Mouse (Mus musculus) thymus, adult 2 months (tissue): Measurements from ENCODE around the gene Tcf7l2. TPM values are rescaled to one million over a fixed set of nuclear protein-coding genes. Genes with fewer than 3 reads are reported as not detected.

Experiments
- DNase-seq: peaks from one replicate; pipeline ENCODE4 v3.0.0; 2021
- H3K27ac ChIP-seq: fragments of 200-500 bp; 2 replicates; pipeline ENCODE4 v1.5.1; 2012; ENCODE audit warnings: low read length, control low read depth; ENCODE audit not compliant: control insufficient read depth, insufficient read depth
- H3K27me3 ChIP-seq: fragments of 200-500 bp; 2 replicates; pipeline ENCODE4 v1.6.1; 2012; ENCODE audit warnings: mild to moderate bottlenecking, low read length, moderate library complexity, mixed read lengths; ENCODE audit not compliant: control insufficient read depth, insufficient read depth
- H3K36me3 ChIP-seq: fragments of 200-500 bp; 2 replicates; pipeline ENCODE4 v1.6.1; 2012; ENCODE audit warnings: mild to moderate bottlenecking, low read length, moderate library complexity; ENCODE audit not compliant: control insufficient read depth, insufficient read depth
- H3K4me1 ChIP-seq: fragments of 200-500 bp; replicated peaks from 2 replicates; pipeline ENCODE4 v1.6.1; 2012; ENCODE audit warnings: low read length; ENCODE audit not compliant: control insufficient read depth, insufficient read depth
- H3K4me3 ChIP-seq: fragments of 200-500 bp; 2 replicates; pipeline ENCODE4 v1.5.1; 2012; ENCODE audit warnings: mild to moderate bottlenecking, low read length, control low read depth, moderate library complexity; ENCODE audit not compliant: control insufficient read depth, insufficient read depth
- CTCF ChIP-seq: fragments of 200-500 bp; IDR thresholded peaks from 2 replicates; pipeline ENCODE4 v1.5.1; 2012; ENCODE audit warnings: mild to moderate bottlenecking, control low read depth, low read length, moderate library complexity, borderline replicate concordance; ENCODE audit not compliant: control insufficient read depth, poor library complexity, insufficient read depth; ENCODE audit errors: extremely low read depth
- POLR2A ChIP-seq: fragments of 200-500 bp; IDR thresholded peaks from 2 replicates; pipeline ENCODE4 v1.6.1; 2012; ENCODE audit warnings: mild to moderate bottlenecking, low read length, control low read depth, moderate library complexity; ENCODE audit not compliant: control insufficient read depth, poor library complexity, insufficient read depth; ENCODE audit errors: extremely low read depth
- WGBS: fragments of 180-500 bp; shearing (Covaris S2); methylation state at CpG from one replicate; pipeline ENCODE4 v1.1.7; 2018; 5-methylcytosine and 5-hydroxymethylcytosine counted together
- polyA plus RNA-seq: library from polyadenylated mRNA; depleted of rRNA; stranded (reverse); fragments of >200 nt; gene quantifications from 2 replicates; pipeline ENCODE4 v1.2.3, GENCODE M21; 2012

Tcf7l2 gene
- polyA plus RNA-seq, 1 experiment: 7.6 TPM

DNA sequence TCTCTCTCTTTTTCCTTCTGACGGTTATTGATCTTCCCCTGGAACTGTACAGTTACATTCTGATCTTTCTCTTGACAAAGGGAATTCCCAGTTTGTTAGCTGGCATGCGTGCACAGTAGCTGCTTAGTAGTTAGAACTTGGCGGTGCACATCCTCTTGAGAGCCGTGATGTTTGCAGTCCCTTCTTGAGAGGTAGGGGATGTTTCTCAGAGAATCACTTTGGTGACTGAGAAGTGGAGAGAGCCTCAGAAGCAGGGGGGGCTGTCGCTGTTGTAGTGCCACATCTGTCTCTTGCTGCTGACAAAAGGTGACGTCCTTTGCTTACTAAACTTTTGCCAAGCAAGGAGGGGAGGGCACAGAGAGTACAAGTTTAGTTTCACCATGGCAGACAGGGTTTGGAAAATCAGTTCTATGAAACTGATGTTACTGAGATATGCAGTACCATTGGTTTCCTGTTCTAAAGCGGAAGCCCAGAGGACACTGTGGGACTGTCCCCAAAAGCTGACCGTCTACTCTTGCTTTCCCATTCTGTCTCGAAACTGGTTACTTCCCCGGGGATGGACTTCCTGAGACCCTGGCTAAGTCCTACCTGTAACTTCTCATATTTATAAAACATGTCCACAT lies 99.0 kb downstream of the Tcf7l2 start:
- 85% methylated on average over 10 of the region's 10 CpGs for WGBS
- H3K36me3 ChIP-seq: no peaks in the 10 kb centered on the region

DNA sequence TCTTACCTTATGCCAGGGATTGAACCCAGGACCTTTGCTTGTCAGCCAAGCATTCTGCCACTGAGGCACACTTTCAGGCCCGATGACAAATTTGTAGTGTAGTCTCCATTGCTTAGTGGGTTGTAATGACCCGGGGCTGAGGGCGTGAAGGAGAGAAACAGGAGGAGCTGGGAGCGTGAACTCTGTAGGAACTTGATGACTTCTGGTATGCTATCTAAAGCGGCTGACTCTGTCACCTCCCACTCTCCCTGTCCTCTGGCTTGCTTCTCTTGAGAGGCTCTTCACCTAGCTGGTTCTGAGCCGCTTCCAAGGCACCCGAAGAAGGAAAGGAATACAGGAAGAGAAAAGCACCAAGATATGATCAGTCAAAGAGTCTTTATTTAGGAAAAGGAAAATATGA lies 100.4 kb downstream of the Tcf7l2 start:
- peaks cover 7% of the 10 kb centered on the region for H3K4me1 ChIP-seq
- no peaks in the 10 kb centered on the region for H3K27me3 ChIP-seq
- H3K36me3 ChIP-seq: no peaks in the 10 kb centered on the region
- H3K4me3 ChIP-seq: no peak overlapping the region
- no peak for DNase-seq
- H3K27ac ChIP-seq: no peak overlapping the region
- TF ChIP-seq CTCF (no peak), POLR2A (no peak)
- 88% methylated on average over 7 of the region's 7 CpGs for whole genome bisulfite sequencing

More for the DNA sequence above, 99.0 kb downstream of the Tcf7l2 start:
- H3K4me1 ChIP-seq: peaks cover 6% of the 10 kb centered on the region
- DNase-seq: no peak
- H3K27ac ChIP-seq: no peak overlapping the region
- no peaks in the 10 kb centered on the region for H3K27me3 ChIP-seq
- no peak overlapping the region for H3K4me3 ChIP-seq
- TF ChIP-seq CTCF (no peak), POLR2A (no peak)

DNA sequence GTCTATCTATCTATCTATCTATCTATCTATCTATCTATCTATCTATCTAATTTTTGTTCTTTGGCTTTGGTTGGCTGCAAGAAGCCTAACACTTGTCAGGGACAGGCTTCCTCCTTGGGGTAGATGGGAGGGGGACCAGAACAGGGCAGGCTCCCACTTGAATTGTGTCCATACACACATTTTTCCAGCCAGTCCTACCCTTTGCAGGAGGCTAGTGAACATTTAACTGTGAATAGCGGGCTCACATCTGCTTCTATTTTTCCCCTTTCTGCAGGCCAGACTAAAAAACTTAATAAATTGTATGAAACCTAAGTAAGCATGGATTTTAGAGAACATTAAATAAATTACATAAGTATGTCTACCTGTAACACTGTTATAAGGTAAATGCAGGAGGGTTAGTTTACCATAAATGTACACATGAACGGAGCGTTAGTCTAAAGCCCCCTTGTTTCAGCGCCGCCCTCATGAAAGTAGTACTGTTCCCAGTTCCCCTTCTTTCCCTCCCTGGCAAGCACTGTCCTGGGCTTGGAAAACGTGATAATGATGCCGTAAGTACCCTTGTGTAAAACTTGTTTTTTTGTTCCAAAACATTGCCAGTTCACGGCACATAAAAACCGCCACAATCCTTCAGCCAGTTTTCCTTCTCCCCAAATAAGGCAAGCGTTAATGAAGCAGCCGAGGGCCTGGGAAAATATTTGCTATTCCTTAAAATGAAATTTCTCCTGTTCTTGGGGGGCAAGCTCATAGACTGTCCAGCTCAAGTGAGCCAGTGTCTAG lies 101.7 kb downstream of the Tcf7l2 start:
- no peak overlapping the region for H3K27ac ChIP-seq
- no peaks in the 10 kb centered on the region for H3K36me3 ChIP-seq
- no peaks in the 10 kb centered on the region for H3K27me3 ChIP-seq
- DNase-seq: no peak
- 97% methylated on average over 11 of the region's 11 CpGs for WGBS
- peaks cover 8% of the 10 kb centered on the region for H3K4me1 ChIP-seq
- H3K4me3 ChIP-seq: no peak overlapping the region
- no peak for TF ChIP-seq POLR2A
- TF ChIP-seq CTCF: no peak

DNA sequence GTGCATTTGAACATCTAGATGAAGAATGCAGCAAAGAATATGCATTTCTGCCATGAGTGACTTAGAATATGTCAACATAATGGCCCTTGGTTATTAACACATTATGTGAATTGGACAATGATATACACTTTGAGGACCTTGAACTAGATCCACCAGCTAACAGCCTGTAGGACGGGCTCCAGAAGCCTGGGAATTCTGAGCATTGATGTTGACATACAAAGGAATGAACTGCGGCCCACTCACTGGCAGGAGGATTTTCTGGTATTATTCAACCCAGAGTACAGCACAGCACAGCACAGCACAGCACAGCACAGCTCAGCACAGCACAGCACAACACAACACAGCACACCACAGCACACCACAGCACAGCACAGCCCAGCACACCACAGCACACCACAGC lies 104.1 kb downstream of the Tcf7l2 start:
- TF ChIP-seq POLR2A (no peak), CTCF (no peak)
- Histone ChIP-seq H3K27ac (no peak overlapping the region), H3K4me1 (0 out of 2 replicates have a peak, but pooled peaks cover 3% of the 10 kb centered on the region), H3K4me3 (no peak overlapping the region), H3K27me3 (no peaks in the 10 kb centered on the region), H3K36me3 (no peaks in the 10 kb centered on the region)
- DNase-seq: no peak
- 93% methylated on average over 2 of the region's 2 CpGs for WGBS

DNA sequence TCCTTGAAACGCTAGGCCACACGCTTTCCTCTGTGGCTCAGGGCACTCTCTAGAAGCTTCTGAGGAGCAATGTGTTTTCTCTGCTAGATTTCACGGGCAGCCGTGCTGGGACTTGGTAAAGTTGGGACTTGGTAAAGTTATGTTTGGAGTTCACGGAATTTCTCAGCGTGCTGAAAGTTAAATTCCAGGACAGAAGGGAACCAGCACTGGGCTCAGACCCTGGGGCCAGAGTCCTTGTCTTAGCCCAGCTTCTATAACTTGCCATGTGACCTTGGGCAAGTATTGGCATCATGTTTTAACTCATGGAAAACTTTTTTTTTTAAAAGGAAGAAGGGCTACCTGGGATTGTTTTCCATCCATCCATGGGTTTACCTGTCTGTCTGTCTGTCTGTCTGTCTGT lies 104.6 kb downstream of the Tcf7l2 start:
- no peak for TF ChIP-seq POLR2A
- TF ChIP-seq CTCF: no peak
- no peak for DNase-seq
- H3K27me3 ChIP-seq: no peaks in the 10 kb centered on the region
- no peak overlapping the region for H3K27ac ChIP-seq
- H3K4me1 ChIP-seq: 0 out of 2 replicates have a peak, but pooled peaks cover 3% of the 10 kb centered on the region
- WGBS: 96% methylated on average over 6 of the region's 6 CpGs
- H3K36me3 ChIP-seq: no peaks in the 10 kb centered on the region
- no peak overlapping the region for H3K4me3 ChIP-seq

DNA sequence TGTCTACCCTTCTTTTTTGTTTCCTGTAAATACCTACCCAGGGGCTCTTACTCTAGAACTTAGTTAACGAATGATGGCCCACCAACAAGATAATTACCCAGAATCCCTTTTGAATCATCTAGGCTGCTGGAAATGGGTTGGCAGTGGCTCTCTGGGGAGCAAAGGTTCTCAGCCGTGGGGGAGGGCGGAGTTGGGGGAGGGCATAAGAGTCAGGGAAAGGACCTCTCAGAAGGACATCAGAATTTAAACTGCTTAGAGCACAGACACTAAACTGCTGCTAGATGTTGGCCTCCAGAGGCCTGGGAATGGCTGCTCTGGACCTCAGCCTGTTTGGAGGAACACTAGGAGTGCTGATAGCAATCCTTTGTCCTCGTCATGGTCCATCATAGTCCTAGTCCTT lies 105.4 kb downstream of the Tcf7l2 start:
- 70% methylated on average over 4 of the region's 4 CpGs for WGBS
- Histone ChIP-seq H3K36me3 (no peaks in the 10 kb centered on the region), H3K4me1 (peaks cover 10% of the 10 kb centered on the region), H3K27me3 (no peaks in the 10 kb centered on the region), H3K4me3 (no peak overlapping the region), H3K27ac (no peak overlapping the region)
- DNase-seq: no peak
- TF ChIP-seq CTCF (no peak), POLR2A (no peak)
